Mouse (Mus musculus) midbrain, embryonic 10.5 days (tissue): Measurements from ENCODE around the gene Papss1. TPM values are rescaled to one million over a fixed set of nuclear protein-coding genes. Genes with fewer than 3 reads are reported as not detected.

Experiments
- DNase-seq: peaks from one replicate; pipeline ENCODE4 v3.0.0-alpha.2; 2017; ENCODE audit warnings: low spot score
- H3K27ac ChIP-seq: fragments of 300-500 bp; sonication (generic); replicated peaks from 2 replicates; pipeline ENCODE4 v1.5.1; 2016; ENCODE audit warnings: mild to moderate bottlenecking
- H3K27me3 ChIP-seq: fragments of 300-500 bp; sonication (generic); 2 replicates; pipeline ENCODE4 v1.6.1; 2016; ENCODE audit warnings: low read depth, mild to moderate bottlenecking; ENCODE audit not compliant: poor library complexity, severe bottlenecking
- H3K36me3 ChIP-seq: fragments of 300-500 bp; sonication (generic); 2 replicates; pipeline ENCODE4 v1.6.1; 2016; ENCODE audit warnings: mild to moderate bottlenecking, moderate library complexity
- H3K4me1 ChIP-seq: fragments of 300-500 bp; sonication (generic); 2 replicates; pipeline ENCODE4 v1.6.1; 2016
- H3K4me3 ChIP-seq: fragments of 300-500 bp; sonication (generic); 2 replicates; pipeline ENCODE4 v1.5.1; 2016; ENCODE audit warnings: mild to moderate bottlenecking, moderate library complexity
- H3K9me3 ChIP-seq: fragments of 300-500 bp; sonication (generic); replicated peaks from 2 replicates; pipeline ENCODE4 v1.6.1; 2016; ENCODE audit warnings: mild to moderate bottlenecking
- WGBS: fragments of 180-500 bp; shearing (Covaris S2); methylation state at CpG from one replicate; pipeline ENCODE4 v1.1.7; 2016; 5-methylcytosine and 5-hydroxymethylcytosine counted together
- polyA plus RNA-seq: library from polyadenylated mRNA; unstranded; fragments of >200 nt; fragmentation: Nextera tagmentation; extraction: Ambion mirVana; gene quantifications from 2 replicates; pipeline ENCODE4 v1.2.1, GENCODE M21; 2016

Gene Papss1
- polyA plus RNA-seq, 1 experiment from 2014 or later = 58.7 TPM

GRCm38 (mm10) chr3:131552349-131553254 is 12.0 kb upstream of the Papss1 start:
- H3K27me3 ChIP-seq = no peaks in the 10 kb centered on the region
- H3K36me3 ChIP-seq = no peaks in the 10 kb centered on the region
- H3K4me1 ChIP-seq = no peaks in the 10 kb centered on the region
- 44% methylated on average over 9 of the region's 9 CpGs for WGBS
- H3K27ac ChIP-seq = no peak overlapping the region
- H3K9me3 ChIP-seq = no peaks in the 10 kb centered on the region
- DNase-seq = peak; percentile 15
- H3K4me3 ChIP-seq = no peak overlapping the region

GRCm38 (mm10) chr3:131555771-131556170 is 8.8 kb upstream of the Papss1 start:
- H3K4me1 ChIP-seq = no peaks in the 10 kb centered on the region
- H3K27me3 ChIP-seq = no peaks in the 10 kb centered on the region
- DNase-seq = no peak

GRCm38 (mm10) chr3:131561591-131561990 is 3.0 kb upstream of the Papss1 start:
- Histone ChIP-seq H3K27me3 (no peaks in the 10 kb centered on the region), H3K4me1 (peaks cover 22% of the 10 kb centered on the region), H3K4me3 (no peak overlapping the region), H3K9me3 (no peaks in the 10 kb centered on the region), H3K27ac (no peak overlapping the region), H3K36me3 (no peaks in the 10 kb centered on the region)
- DNase-seq = no peak

More at GRCm38 (mm10) chr3:131555771-131556170, 8.8 kb upstream of the Papss1 start:
- H3K27ac ChIP-seq = no peak overlapping the region
- H3K36me3 ChIP-seq = no peaks in the 10 kb centered on the region
- no peaks in the 10 kb centered on the region for H3K9me3 ChIP-seq
- no peak overlapping the region for H3K4me3 ChIP-seq

GRCm38 (mm10) chr3:131565257-131565610 is 666 bp downstream of the Papss1 start:
- Histone ChIP-seq H3K9me3 (no peaks in the 10 kb centered on the region), H3K4me1 (peaks cover 22% of the 10 kb centered on the region), H3K27me3 (no peaks in the 10 kb centered on the region), H3K4me3 (peak overlapping the region; percentile 86), H3K27ac (peak overlapping the region; percentile 93), H3K36me3 (peaks cover 6% of the 10 kb centered on the region; the same call in 1 of the 2 replicates)
- WGBS = 9% methylated on average over 9 of the region's 9 CpGs
- DNase-seq = no peak

GRCm38 (mm10) chr3:131566281-131566680 is 1.7 kb downstream of the Papss1 start:
- H3K4me3 ChIP-seq = peak overlapping the region; percentile 86
- 93% methylated on average over 2 of the region's 2 CpGs for WGBS

GRCm38 (mm10) chr3:131570506-131570905 is 5.9 kb downstream of the Papss1 start:
- H3K9me3 ChIP-seq = no peaks in the 10 kb centered on the region
- H3K27me3 ChIP-seq = no peaks in the 10 kb centered on the region
- H3K36me3 ChIP-seq = peaks cover 10% of the 10 kb centered on the region; the same call in 1 of the 2 replicates
- no peak for DNase-seq
- no peak overlapping the region for H3K27ac ChIP-seq
- peaks cover 10% of the 10 kb centered on the region for H3K4me1 ChIP-seq
- 64% methylated on average over 1 of the region's 1 CpGs for WGBS
- H3K4me3 ChIP-seq = no peak overlapping the region

More at GRCm38 (mm10) chr3:131566281-131566680, 1.7 kb downstream of the Papss1 start:
- DNase-seq = no peak
- peaks cover 22% of the 10 kb centered on the region for H3K4me1 ChIP-seq
- H3K36me3 ChIP-seq = peaks cover 10% of the 10 kb centered on the region; the same call in 1 of the 2 replicates
- H3K27me3 ChIP-seq = no peaks in the 10 kb centered on the region
- H3K9me3 ChIP-seq = no peaks in the 10 kb centered on the region
- no peak overlapping the region for H3K27ac ChIP-seq

GRCm38 (mm10) chr3:131573555-131573954 is 9.0 kb downstream of the Papss1 start:
- H3K27me3 ChIP-seq = no peaks in the 10 kb centered on the region
- H3K9me3 ChIP-seq = no peaks in the 10 kb centered on the region
- no peak overlapping the region for H3K4me3 ChIP-seq
- H3K27ac ChIP-seq = no peak overlapping the region
- DNase-seq = no peak
- 79% methylated on average over 3 of the region's 3 CpGs for WGBS
- peaks cover 15% of the 10 kb centered on the region; the same call in 1 of the 2 replicates for H3K36me3 ChIP-seq
- no peaks in the 10 kb centered on the region for H3K4me1 ChIP-seq

GRCm38 (mm10) chr3:131578434-131579104 is 14.0 kb downstream of the Papss1 start:
- no peak overlapping the region for H3K4me3 ChIP-seq
- no peak for DNase-seq
- H3K9me3 ChIP-seq = no peaks in the 10 kb centered on the region
- H3K4me1 ChIP-seq = no peaks in the 10 kb centered on the region
- 93% methylated on average over 7 of the region's 7 CpGs for WGBS
- no peak overlapping the region for H3K27ac ChIP-seq
- no peaks in the 10 kb centered on the region for H3K27me3 ChIP-seq
- H3K36me3 ChIP-seq = peaks cover 49% of the 10 kb centered on the region

GRCm38 (mm10) chr3:131580040-131580439 is 15.5 kb downstream of the Papss1 start:
- Histone ChIP-seq H3K27ac (no peak overlapping the region), H3K36me3 (peaks cover 64% of the 10 kb centered on the region), H3K4me3 (no peak overlapping the region), H3K4me1 (no peaks in the 10 kb centered on the region), H3K9me3 (no peaks in the 10 kb centered on the region), H3K27me3 (no peaks in the 10 kb centered on the region)
- WGBS = 90% methylated on average over 4 of the region's 4 CpGs
- DNase-seq = no peak

- WGBS = 93% methylated on average over 7 of the region's 7 CpGs
- DNase-seq = no peak
- Histone ChIP-seq H3K9me3 (no peaks in the 10 kb centered on the region), H3K27me3 (no peaks in the 10 kb centered on the region), H3K4me3 (no peak overlapping the region), H3K27ac (no peak overlapping the region), H3K4me1 (no peaks in the 10 kb centered on the region), H3K36me3 (peaks cover 74% of the 10 kb centered on the region)
Measured at GRCm38 (mm10) chr3:131581096-131581495, 16.5 kb downstream of the Papss1 start.

- Histone ChIP-seq H3K27ac (no peak overlapping the region), H3K4me1 (no peaks in the 10 kb centered on the region), H3K36me3 (peaks cover 89% of the 10 kb centered on the region), H3K4me3 (no peak overlapping the region), H3K9me3 (no peaks in the 10 kb centered on the region), H3K27me3 (no peaks in the 10 kb centered on the region)
- DNase-seq = no peak
- WGBS = 97% methylated on average over 3 of the region's 3 CpGs
Measured at GRCm38 (mm10) chr3:131586818-131587217, 22.2 kb downstream of the Papss1 start.

- H3K27me3 ChIP-seq = no peaks in the 10 kb centered on the region
- no peak overlapping the region for H3K27ac ChIP-seq
- peaks cover 78% of the 10 kb centered on the region for H3K36me3 ChIP-seq
- DNase-seq = no peak
- no peaks in the 10 kb centered on the region for H3K4me1 ChIP-seq
- 93% methylated on average over 10 of the region's 10 CpGs for WGBS
- H3K9me3 ChIP-seq = no peaks in the 10 kb centered on the region
- H3K4me3 ChIP-seq = no peak overlapping the region
Measured at GRCm38 (mm10) chr3:131587959-131588358, 23.4 kb downstream of the Papss1 start.
